Mouse (Mus musculus): Measurements from ENCODE around the gene Cdc45.

DNA sequence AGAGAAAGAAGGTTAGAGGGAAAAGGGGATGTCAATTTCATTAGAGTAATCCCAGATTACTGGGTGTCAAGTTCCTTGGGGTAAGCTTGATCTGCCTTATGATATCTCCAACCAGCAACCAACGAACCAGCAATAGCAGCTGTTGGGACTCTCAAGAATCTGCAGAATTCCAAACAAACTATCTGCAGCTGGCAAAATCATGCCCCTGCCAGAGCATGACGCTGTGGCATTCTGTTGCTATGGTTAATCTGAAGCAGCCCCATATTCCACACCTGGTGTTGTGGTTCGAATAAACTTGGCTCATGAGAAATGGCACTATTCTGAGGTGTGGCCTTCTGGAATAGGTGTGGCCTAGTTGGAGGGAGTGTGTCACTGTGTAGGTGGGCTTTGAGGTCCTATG, 48.8 kb downstream of the Cdc45 start:
- no peak for TF ChIP-seq CTCF (IDR thresholded peaks at IDR 0.05; ENCODE audit: extremely low read depth, insufficient read depth, insufficient read length, insufficient replicate concordance)
- TF ChIP-seq POLR2A (IDR thresholded peaks at IDR 0.05; ENCODE audit: low read depth, low read length): no peak

Data from spleen, adult 2 months (tissue).